Mouse (Mus musculus): ENCODE results near the gene Noc4l.

Noc4l gene

DNA sequence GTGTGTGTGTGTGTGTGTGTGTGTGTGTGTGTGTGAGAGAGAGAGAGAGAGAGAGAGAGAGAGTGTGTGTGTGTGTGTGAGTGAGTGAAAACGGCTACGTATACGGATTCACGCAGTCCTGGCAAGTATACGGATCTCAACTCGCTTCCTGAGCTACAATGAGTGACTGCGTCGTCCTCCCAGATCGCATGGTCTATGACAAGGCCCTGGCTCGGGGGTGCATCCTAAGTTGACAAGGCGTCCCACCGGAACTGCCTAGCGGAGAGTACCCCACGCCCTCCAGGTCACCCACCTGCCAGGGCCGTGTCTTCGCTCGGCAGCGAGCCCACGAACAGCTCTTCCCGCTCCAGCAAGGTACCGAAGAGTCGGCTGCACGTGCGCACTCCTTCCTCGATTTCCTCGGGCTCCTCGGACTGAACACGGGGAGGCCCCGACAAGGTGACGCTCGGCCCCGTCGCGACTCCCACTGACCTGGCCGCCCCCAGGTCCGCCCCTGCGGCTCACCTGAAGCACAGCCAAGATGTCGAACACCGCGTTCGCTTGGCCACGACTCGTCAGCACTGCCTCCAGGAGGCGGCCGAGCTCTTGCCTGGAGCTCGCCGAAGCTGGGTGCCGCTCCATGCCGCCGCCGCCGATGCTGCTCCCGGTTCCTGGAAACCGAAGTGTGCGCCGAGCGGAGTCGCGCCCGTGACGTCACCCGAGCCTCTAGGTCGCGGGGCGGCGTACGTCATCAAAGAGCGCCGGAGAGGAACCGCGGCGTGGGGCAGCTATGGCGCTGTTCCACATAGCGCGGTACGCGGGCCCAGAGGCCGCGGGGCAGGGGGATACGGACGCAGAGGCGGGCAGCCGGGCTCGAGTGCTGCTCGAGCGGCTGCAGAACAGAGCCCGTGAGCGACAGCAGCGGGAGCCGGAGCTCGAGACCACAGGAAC, at the start of gene Noc4l, which contains the start of gene Ddx51:
Gene Noc4l (minus strand): TSS at position 699 of the 930 bp plus-strand sequence.
Gene Ddx51 (plus strand): TSS at position 733 of the 930 bp plus-strand sequence.
- peak; percentile 97 for DNase-seq

DNA sequence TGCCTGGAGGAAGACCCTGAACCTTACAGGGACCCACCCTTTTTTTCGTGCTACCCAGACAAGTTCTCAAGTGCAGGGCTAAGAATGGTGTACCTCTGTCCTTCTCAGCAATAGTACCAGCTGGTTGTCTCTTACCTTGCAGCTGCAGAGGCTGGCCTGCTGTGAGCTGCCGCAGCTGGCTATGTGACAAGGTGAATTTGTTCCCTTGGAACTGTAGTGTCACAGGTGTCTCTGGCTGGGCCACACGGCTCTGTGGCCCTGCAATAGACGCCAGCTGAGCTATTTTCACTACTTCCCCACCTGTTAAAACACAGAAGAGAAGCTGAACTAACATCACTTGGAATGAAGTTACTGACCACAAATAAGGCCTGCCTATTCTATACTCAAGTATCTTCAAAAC, 45.4 kb upstream of the Noc4l start:
- no peak for DNase-seq

DNA sequence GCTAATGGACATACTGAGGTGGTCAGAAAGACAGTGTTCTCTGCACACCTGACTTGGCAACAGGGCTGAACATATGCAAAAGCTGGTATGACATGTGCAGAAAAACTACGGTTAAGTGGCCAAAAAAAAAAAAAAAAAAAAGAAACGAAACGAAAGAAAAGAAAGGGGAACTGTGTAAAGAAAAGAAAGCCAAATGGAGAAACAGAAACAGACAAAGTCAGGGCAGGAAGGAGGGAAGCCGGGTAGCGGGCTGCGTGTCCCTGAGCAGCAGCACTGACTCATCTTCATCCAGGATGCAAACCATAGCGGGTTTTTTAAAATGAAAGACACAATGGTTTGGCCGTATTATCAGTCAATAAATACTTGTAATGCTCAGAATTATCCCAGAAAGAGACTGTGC, 28.8 kb upstream of the Noc4l start:
- DNase-seq: no peak

DNA sequence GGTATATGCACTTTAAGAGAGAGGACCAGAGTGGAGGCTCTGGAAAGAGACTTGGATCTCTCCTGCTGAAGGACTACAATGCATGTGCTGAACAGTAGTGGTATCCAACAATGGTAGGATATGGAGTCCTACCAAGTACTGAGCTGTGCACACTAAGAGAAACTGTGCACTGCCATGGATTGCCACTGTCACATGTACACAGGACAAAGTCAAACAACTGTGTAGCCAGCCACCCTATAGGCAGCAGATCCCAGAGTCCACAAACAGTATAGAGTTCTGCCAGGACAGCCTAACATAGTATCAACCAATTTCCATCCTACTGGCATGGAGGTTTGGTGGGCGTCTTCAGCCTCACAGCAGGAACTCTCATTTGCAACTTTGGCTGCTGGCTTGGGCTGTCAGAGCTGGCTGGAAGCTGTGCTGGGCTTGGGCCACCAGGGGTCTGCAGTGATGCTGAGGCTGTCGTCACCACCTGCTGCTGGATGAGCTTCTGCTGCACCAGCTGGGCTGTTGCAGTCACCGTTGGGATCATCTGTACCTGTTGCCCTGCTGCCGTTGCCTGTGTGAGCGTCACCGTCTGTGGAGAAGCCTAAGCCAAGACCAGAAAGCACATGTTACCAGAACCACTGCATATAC, 12.4 kb upstream of the Noc4l start:
- no peak for DNase-seq

DNA sequence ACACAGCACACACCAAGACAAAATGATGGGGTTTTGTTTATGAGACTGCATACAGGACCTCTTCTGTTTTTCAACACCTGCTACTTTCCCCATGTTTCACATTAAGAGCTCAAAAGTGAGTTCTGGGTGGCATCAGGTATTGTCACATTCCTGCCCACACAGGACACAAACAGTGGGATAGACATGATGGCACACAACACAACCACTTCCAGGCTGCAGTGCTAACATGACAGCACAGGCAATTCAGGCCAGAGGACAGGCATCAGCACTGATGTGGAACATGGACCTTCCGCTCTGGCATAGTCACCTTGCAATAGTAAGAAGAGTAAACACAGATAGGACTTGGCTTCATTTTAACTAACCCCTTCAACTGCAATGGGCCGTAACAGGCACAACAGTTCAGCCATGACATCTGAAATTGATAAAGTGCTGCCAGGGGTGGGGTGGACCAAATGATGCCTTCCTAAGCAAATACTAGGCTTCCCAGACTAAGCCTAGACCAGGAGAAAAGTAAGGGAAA, 11.6 kb upstream of the Noc4l start:
- DNase-seq: no peak

DNA sequence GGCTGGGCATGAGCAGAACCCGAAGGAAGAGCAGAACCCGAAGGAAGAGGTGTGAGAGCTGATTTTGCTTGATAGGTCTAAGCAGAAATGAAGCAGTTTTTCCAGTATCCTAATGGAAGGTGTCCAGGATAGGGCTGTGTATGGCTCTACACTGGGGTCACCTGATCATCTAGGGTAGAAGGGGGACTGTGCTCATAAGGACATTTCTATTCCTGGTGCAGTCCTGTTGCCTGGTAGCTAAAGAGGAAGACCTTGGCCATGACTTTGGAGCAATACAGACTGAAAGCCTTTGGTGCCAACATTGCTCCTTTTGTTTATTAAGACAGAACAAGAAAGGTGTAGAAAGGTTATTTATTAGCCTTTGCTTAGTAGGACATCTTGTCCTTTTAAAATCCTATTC, 10.8 kb upstream of the Noc4l start:
- no peak for DNase-seq

DNA sequence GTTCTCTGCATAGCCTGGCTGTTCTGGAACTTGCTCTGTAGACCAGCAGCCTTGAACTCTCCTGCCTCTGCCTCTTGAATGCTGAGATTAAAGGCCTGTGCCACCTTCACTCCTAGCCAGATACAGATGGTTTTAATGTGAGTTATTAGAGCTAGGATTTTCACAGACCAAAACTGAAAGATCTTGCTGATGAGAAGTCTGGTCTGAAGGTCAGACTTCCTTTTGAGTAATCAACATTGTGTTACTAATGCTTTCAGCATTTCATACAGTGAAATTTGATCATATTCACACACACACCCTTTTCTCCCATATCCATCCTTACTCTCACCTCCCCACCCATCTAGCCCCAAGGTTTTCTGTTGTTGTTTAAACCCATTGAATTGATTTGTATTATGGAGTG, 6.5 kb upstream of the Noc4l start:
- no peak for DNase-seq

DNA sequence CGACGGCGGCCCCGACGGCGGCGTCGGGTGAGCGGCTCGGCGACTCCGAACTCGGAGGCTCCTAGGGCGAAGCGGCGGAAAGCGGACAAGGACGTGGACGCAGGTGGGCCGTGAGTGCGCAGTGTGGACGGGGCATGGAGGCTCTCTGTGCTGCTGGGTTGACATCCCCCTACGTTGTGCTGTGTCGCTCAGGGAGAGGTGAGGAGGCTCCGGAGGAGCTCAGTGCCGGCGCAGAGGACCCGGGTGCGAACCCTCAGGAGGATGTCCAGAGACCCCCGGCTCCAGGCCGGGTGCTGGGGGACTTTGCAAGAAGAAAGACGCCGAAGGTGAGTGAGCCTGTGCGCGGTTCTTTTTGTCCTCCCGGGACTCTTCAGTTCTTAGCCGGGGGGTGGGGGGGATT, 469 bp upstream of the Noc4l start:
- DNase-seq: no peak

DNA sequence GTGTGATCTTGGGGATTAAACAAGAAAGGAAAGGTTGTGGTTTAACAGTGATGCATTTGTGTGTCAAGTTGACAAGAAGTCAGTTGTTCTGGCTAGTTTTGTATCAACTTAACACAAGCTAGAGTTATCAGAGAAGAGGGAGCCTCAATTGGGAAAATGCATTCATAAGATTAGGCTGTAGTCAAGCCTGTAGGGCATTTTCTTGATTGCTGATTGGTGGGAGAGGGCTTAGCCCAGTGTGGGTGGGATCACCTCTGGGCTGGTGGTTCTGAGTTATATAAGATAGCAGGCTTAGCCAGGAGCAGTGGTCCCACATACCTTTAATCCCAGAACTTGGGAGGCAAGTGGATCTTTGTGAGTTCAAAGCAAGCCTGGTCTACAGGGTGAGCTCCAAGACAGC, 6.8 kb downstream of the Noc4l start:
- no peak for DNase-seq

DNA sequence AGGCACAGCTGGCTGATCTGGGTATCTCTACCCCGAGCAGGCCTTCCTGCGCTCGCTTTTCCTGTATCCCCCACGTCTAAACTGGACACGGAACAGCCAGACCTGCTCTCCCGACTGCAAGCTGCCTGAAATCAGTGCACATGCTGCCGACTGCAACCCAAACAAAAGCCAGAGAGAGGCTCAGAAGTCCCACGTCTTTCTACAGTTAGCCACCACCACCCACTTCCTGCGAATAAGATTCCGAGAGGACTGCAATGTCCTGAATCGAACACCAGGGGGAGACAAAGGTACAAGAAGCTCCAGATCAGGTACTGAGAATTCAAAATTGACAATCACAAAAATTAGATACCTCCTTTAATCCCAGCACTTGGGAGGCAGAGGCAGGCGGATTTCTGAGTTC, 13.8 kb downstream of the Noc4l start:
- DNase-seq: peak; percentile 78

DNA sequence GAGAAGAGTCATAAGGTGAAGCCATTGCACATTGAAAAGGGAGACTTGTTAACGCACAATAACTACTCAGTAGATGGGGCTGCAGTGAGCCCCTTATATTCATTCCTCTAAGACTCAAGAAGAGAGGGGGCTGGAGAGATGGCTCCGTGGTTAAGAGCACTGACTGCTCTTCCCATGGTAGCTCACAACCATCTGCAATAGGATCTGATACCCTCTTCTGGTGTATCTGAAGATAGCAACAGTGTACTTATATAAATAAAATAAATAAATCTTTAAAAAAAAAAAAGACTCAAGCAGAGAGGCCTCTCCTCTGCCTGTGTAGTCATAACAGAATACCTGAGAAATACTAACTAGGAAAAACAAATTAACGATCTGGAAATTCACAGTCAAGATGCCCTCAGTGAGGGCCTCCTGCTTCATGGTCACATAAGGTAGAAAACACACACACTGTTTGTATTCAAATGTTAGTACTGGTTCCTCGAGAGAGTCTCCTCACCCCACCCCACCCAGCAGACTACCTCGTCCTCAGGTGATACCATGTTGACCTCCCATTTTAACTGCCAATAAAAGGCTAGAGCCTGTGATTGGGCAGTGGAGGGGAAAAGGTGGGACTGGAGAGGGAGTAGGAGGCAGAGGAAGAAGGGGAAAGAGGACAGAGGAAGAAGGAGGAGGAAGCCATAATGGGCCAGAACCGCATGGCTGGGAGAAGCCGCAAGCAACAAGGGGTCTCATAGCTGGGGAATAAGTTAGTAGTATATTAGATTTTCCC, 14.7 kb downstream of the Noc4l start:
- DNase-seq: no peak

DNA sequence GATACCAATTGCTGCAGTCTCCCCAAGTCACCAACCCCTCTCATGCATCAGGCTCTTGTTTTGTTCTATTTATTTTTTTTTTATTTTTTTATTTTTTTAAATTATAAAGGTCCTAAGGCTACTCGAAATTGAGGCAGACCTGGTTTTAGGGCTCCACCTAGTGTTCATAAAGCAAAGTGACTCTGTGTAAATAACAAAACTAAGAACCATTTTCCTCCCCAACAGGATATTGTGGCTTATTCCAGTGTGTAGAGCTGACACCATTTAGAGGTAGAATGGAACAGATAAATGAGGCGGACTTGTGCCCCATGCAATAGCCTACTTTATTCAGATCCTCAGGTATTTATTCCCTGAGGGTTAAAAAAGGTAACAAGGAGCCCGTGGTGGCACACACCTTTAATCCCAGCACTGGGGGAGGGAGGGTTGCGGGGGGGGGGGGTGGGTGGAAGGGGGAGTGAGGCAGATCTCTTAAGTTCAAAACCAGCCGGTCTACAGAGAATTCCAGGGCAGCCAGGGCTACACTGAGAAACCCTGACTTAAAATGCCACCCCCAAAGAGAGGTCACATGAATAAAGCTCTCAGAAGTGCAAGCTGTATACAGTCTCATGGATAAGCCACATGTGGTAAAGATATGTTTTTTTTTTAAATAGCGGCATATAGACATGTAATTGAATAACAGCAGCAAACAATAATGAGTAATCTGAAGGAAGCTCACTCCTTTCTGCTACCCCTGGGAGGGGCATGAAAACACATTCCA, 17.1 kb downstream of the Noc4l start:
- peak; percentile 41 for DNase-seq

DNA sequence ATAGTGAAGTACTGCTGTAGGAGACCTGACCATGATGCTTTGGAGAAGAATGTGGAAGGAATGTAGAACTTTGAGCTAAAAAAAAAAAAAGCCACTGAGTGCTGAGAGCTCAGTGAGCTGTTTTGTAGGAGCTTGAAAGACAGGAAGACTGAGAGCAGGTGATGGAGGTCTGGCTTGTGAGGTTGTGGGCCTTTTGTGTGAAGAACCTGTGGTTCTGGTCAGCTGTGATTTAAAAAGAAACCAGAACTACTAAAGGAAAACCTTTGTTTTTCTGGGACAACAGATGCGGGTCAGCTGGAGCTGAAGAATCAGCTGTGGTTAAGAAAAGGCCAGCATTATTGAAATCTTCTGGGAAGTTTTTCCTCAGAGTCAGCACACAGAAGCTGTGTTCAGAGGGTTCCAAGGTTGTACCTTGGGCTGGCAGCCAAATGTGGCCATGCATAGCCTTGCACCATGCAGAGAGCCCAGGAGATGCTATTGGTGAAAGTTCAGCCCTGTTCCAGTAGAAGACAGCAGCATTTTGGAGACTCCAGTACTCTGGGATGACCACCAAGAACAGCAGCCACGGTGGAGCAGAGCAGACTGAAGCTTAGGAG, 23.6 kb downstream of the Noc4l start:
- DNase-seq: peak; percentile 78

DNA sequence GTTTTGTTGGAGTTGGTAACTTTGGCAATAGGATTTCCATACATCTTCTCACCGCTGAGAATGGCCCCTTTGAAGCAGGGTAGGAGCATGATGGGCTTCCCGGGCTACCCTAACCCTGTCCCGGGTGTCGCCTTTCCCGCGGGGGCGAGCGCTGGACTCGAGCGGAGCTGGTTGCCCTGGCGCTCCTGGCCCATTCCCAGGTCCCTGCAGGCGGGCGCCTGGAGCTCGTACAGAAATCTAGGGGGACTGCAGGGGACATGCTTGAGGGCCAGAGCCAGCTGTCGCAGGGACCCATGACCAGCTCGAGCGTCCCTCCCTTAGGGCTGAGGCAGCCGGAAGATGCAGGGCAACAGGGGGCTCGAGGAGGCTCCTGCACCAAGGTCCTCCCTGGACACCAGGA, 25.1 kb downstream of the Noc4l start:
- DNase-seq: no peak

DNA sequence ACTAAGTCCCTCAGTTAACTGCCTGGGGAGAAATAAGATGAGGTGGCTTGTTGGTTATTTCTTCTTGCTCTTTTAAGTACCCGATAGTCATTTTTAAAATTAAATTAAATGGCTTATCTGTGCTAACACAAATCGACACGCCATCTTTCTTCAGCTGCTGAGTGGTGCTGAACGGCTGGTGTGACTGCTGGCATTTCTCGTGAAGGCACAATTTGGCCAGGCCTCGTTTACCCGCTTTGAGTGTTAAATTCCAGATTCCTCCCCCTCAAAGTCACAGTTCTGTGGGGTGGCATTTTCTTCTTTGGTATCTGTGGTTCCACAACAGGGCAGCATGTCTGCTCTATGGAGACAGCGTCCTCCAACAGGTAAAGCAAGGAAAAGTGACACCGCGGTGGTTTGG, 25.9 kb downstream of the Noc4l start:
- no peak for DNase-seq

DNA sequence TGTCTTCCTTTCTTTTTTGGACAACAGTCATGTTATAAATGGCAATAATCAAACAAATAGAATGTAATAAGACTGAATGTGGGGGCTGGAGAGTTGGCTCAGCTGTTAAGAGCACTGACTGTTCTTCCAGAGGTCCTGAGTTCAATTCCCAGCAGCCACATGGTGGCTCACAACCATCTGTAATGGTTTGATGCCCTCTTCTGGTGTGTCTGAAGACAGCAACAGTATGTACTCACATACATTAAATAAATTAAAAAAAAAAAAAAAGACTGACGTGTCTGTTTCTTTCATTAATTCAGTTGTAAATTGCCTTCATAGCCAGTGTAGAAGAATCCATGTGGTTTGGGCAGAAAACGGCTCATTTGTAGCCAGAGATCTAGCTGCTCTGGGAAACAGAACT, 28.9 kb downstream of the Noc4l start:
- no peak for DNase-seq

DNA sequence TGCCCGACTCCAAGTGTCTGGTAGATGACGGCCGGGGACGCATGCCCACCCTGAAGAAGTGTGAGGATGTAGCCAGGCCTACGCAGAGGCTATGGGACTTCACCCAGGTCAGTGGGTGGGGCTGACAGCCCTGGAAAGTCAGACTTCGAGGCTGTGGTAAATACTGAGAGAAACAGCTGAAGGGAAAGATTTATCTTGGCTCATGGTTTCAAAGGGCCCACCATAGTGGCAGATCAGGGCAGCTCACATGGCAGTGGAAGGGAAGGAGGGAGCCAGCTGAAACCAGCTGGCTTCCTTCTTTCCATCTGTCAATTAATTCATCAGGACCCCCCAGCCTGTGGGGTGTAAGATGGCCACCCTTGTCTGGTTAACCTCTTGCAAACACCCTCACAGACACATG, 34.0 kb downstream of the Noc4l start:
- DNase-seq: no peak

DNA sequence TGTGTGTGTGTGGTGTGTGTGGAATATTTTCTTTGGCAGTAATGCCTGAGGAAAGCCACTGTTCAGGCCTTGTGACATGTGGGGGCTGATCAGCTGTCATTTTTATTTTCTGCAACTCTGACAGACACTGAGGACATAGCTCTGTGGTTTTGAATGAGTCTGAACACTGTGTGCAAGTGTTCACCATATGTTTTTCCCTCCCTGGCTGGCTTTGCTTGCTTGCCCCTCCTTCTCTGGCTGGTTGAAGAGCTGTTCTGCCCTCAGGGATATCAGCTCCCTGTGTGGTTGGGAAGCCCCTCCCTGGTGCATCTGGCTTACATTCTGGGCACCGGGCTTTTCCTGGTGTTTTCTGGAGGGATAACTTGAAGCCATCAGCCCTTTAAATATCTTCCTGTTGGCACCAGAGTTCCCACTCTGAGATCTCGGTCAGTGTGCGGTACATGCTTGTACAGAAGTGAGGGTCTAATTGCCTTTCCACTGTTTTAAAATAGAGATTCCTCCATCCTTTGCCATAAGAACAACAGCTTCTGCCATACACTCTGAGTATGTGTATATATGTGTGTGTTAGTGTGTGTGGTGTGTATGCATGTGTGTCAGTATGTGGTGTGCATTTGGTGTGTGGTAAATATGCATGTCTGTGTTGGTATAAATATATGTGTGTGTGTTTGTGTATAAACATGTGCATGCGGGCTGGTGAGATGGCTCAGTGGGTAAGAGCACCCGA, 41.6 kb downstream of the Noc4l start:
- DNase-seq: no peak

DNA sequence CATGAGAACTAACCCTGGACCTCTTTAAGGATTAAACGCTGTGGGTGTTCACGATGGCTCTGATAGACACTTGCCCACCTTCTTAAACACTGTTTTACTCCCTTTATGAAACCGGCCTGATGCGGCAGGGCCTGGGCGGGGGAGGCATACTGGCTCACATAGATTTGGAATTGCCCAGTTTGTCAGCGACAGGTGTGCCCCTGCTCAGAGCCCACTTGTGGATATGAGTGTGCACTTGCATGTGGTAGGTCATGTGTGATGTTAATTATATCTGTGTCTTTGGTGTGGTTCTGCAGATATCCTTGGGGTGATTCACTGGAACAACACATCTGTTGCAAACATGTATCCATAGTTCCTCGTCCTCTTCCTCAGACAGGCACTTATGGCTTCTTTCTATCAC, 42.7 kb downstream of the Noc4l start:
- no peak for DNase-seq

DNA sequence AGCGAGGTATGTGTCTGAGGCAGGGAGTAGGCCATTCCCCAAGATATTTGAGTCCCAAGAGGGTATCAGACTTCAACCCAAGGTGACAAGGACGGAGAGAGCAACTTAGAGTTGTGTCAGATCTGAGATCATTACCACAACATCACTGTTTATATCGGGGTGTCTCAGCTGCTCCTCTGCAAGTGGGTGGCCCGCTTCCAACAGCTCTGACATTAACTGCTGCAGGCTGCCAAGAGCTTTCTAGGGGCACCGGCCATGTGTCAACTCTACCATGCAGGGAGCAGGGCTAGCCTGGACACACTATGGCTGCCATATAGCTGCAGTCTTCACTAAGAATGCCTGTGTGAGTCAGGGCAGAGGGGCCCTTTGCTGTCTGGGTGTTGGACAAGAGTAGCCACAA, 43.3 kb downstream of the Noc4l start:
- no peak for DNase-seq

DNA sequence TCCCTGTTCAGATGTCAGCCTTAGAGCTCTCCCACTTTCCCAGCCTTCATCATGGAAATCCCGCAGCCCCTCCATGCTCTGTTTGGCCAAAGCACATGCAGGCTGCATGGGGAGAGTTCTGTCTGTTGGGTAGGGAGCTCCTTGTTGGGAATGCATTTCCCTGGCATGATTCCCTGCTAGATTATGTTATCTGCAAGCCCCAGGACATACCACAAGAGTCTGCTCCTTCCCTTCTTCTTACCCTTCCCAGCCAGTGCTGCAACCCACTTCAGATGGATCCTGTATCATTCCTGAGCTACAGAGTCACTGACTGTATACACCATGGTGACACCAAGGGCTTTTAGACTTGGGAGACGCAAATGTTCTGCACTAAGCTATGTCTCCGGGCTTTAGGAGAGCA, 43.8 kb downstream of the Noc4l start:
- no peak for DNase-seq
